Mouse (Mus musculus) cortical plate, adult 2 months (tissue): Measurements from ENCODE around the gene Pdss1.

Experiments used
- CTCF ChIP-seq: fragments of 200-500 bp; IDR thresholded peaks from 2 replicates; pipeline ENCODE4 v1.5.1; 2011; ENCODE audit warnings: mild to moderate bottlenecking, control low read depth, low read length; ENCODE audit not compliant: insufficient read depth; ENCODE audit errors: extremely low read depth
- POLR2A ChIP-seq: fragments of 200-500 bp; IDR thresholded peaks from 2 replicates; pipeline ENCODE4 v1.6.1; 2011; ENCODE audit warnings: mild to moderate bottlenecking, low read length, control low read depth; ENCODE audit not compliant: insufficient read depth; ENCODE audit errors: extremely low read depth

- TF ChIP-seq POLR2A = no peak
- no peak for TF ChIP-seq CTCF
Observed at GRCm38 (mm10) chr2:22862194-22862593, 33.1 kb upstream of the Pdss1 start.
